Mouse (Mus musculus): Measurements from ENCODE around the gene Barhl1.

Gene Barhl1

GRCm38 (mm10) chr2:28859303-28859702, 57.2 kb downstream of the Barhl1 start:
- DNase-seq = no peak

Data from lung, adult 18-20 months (tissue).